Mouse (Mus musculus): Measurements from ENCODE around the gene Bmpr2. TPM values are rescaled to one million over a fixed set of nuclear protein-coding genes. Genes with fewer than 3 reads are reported as not detected.

Bmpr2 gene
- polyA plus RNA-seq, 1 experiment from 2014 or later = 0.87 TPM

- no peaks in the 10 kb centered on the region for H3K36me3 ChIP-seq (ENCODE audit: control insufficient read depth, insufficient read depth)
- peak within 1 kb of the TSS; percentile 93 for H3K4me3 ChIP-seq (ENCODE audit: low read depth, low read length)
- H3K27me3 ChIP-seq (ENCODE audit: control insufficient read depth, insufficient read depth, low read depth, low read length) = no peaks in the 10 kb centered on the region
- H3K9ac ChIP-seq (ENCODE audit: low read depth, low read length) = peak within 1 kb of the TSS; percentile 81
- ATAC-seq (ENCODE audit: low read depth) = peak; percentile 96
- peak within 1 kb of the TSS; percentile 86 for H3K27ac ChIP-seq (ENCODE audit: low read length)
- under 1% methylated on average over 69 of the region's 72 CpGs for WGBS (ENCODE audit: insufficient replicate concordance)
- H3K4me2 ChIP-seq (ENCODE audit: low read depth, low read length) = peak within 1 kb of the TSS; percentile 99
- no peaks in the 10 kb centered on the region for H3K9me3 ChIP-seq (replicated peaks; ENCODE audit: control insufficient read depth, low read length)
- H3K4me1 ChIP-seq (ENCODE audit: control insufficient read depth, low read depth, low read length) = peaks cover 23% of the 10 kb centered on the region
Observed at GRCm38 (mm10) chr1:59912413-59913157, 149.4 kb downstream of the Bmpr2 start, which contains the start of gene Fam117b. Gene Fam117b, plus strand, starts transcription at chr1:59913006.

DNA sequence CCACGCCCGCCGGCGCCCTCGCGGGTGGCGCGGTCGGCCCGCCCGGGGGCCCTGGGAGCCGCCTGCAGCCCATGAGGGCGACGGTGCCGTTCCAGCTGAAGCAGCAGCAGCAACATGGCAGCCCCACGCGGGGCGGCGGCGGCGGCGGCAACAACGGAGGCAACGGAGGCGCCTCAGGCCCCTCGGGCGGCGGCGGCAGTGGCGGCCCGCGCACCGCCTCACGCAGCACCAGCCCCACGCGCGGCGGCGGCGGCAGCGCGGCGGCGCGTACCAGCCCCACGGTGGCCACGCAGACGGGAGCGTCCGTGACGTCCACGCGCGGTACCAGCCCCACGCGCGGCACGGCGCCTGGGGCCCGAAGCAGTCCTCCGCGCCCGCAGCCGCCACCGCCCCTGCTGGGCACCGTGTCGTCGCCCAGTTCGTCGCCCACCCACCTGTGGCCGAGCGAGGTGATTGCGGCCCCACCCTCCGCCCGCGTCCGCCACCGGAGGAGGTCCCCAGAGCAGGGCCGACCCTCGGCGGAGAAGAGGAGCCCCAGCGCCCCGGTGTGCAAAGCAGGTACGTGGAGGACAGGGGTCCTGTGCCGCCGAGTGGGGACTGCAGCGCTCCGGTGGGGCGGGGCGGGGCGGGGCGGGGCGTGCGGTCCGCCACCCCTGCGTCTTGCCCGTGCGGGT lies 150.1 kb downstream of the Bmpr2 start:
- peak overlapping the region; percentile 86 for H3K27ac ChIP-seq (ENCODE audit: low read length)
- H3K4me1 ChIP-seq (ENCODE audit: control insufficient read depth, low read depth, low read length) = peaks cover 29% of the 10 kb centered on the region
- peak overlapping the region; percentile 81 for H3K9ac ChIP-seq (ENCODE audit: low read depth, low read length)
- WGBS (ENCODE audit: insufficient replicate concordance) = under 1% methylated on average over 66 of the region's 98 CpGs
- H3K27me3 ChIP-seq (ENCODE audit: control insufficient read depth, insufficient read depth, low read depth, low read length) = no peaks in the 10 kb centered on the region
- H3K4me2 ChIP-seq (ENCODE audit: low read depth, low read length) = peak overlapping the region; percentile 99
- ATAC-seq (ENCODE audit: low read depth) = peak; percentile 43
- no peaks in the 10 kb centered on the region for H3K36me3 ChIP-seq (ENCODE audit: control insufficient read depth, insufficient read depth)
- no peaks in the 10 kb centered on the region for H3K9me3 ChIP-seq (replicated peaks; ENCODE audit: control insufficient read depth, low read length)
- H3K4me3 ChIP-seq (ENCODE audit: low read depth, low read length) = peak overlapping the region; percentile 93

- ATAC-seq (ENCODE audit: low read depth) = no peak
- no peaks in the 10 kb centered on the region for H3K36me3 ChIP-seq (ENCODE audit: control insufficient read depth, insufficient read depth)
- H3K27me3 ChIP-seq (ENCODE audit: control insufficient read depth, insufficient read depth, low read depth, low read length) = no peaks in the 10 kb centered on the region
- 1% methylated on average over 12 of the region's 12 CpGs for WGBS (ENCODE audit: insufficient replicate concordance)
- no peaks in the 10 kb centered on the region for H3K9me3 ChIP-seq (replicated peaks; ENCODE audit: control insufficient read depth, low read length)
- peak overlapping the region; percentile 93 for H3K4me3 ChIP-seq (ENCODE audit: low read depth, low read length)
- H3K27ac ChIP-seq (ENCODE audit: low read length) = peak overlapping the region; percentile 86
- peak overlapping the region; percentile 99 for H3K4me2 ChIP-seq (ENCODE audit: low read depth, low read length)
- H3K9ac ChIP-seq (ENCODE audit: low read depth, low read length) = peak overlapping the region; percentile 81
- peaks cover 29% of the 10 kb centered on the region for H3K4me1 ChIP-seq (ENCODE audit: control insufficient read depth, low read depth, low read length)
Observed at GRCm38 (mm10) chr1:59913869-59914225, 150.6 kb downstream of the Bmpr2 start.

DNA sequence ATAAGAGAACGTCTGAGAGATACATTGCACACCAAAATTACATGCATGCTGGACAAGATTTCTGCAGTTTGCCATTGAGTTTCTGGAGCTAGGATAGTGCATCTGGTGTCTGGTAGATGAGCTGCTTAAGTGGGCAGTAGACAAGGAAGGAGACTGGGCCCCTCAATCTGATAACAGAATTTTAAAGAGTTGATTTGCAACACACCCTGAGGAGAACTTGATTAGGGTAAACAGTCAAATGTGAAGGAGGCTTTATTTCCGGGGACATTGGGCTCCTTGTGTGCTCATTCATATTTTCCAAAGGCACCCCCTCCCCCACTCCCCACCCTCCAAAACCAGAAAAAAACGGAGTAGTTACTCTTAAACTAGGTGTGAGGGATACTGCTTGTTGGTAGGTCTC lies 151.6 kb downstream of the Bmpr2 start:
- H3K4me2 ChIP-seq (ENCODE audit: low read depth, low read length) = peak overlapping the region; percentile 99
- H3K9me3 ChIP-seq (replicated peaks; ENCODE audit: control insufficient read depth, low read length) = no peaks in the 10 kb centered on the region
- no peak overlapping the region for H3K9ac ChIP-seq (ENCODE audit: low read depth, low read length)
- no peak for ATAC-seq (ENCODE audit: low read depth)
- H3K27me3 ChIP-seq (ENCODE audit: control insufficient read depth, insufficient read depth, low read depth, low read length) = no peaks in the 10 kb centered on the region
- WGBS (ENCODE audit: insufficient replicate concordance) = 14% methylated on average over 3 of the region's 3 CpGs
- no peak overlapping the region; the same call in 1 of the 2 replicates for H3K27ac ChIP-seq (ENCODE audit: low read length)
- H3K36me3 ChIP-seq (ENCODE audit: control insufficient read depth, insufficient read depth) = no peaks in the 10 kb centered on the region
- H3K4me3 ChIP-seq (ENCODE audit: low read depth, low read length) = no peak overlapping the region; the same call in 1 of the 2 replicates
- peaks cover 29% of the 10 kb centered on the region for H3K4me1 ChIP-seq (ENCODE audit: control insufficient read depth, low read depth, low read length)

DNA sequence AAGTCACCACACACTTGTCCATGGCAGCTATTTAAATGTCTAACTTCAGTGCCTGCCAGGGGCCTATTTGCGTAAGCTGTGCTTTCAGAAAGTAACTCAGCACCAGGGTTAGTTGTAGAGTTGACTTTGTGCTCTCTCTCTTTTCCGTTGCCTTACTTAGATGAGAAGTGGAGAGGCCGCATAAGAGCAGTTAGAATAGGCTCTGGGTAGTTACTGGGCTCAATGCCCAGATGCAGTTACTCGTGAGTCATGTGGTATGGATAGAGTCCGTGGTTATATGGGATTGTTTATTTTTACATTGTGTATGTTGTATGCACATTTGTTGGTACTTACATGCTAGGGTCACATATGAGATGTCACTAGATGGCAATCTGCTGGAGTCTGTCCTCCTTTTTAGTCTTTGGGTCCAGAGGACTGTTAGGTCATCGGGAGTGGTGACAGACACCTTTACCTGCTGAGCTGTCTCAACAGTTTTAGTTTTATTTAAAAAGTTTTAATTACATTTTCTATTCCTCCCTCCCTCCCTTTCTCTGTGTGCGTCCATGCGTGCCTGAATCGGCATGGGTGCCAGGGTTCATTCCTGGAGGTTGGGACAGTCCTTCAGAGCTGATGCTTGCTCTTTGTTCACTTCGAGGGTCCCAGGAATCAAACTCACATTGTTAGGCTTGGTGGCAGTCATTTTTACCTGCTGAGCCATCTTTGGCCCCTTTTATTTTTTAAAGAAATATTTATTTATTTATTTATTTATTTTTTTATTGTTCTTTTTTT lies 152.8 kb downstream of the Bmpr2 start:
- WGBS (ENCODE audit: insufficient replicate concordance) = 77% methylated on average over 10 of the region's 10 CpGs
- Histone ChIP-seq H3K4me1 (ENCODE audit: control insufficient read depth, low read depth, low read length) (peaks cover 29% of the 10 kb centered on the region), H3K27me3 (ENCODE audit: control insufficient read depth, insufficient read depth, low read depth, low read length) (no peaks in the 10 kb centered on the region), H3K9me3 (replicated peaks; ENCODE audit: control insufficient read depth, low read length) (no peaks in the 10 kb centered on the region), H3K4me2 (ENCODE audit: low read depth, low read length) (no peak overlapping the region), H3K36me3 (ENCODE audit: control insufficient read depth, insufficient read depth) (no peaks in the 10 kb centered on the region), H3K4me3 (ENCODE audit: low read depth, low read length) (no peak overlapping the region), H3K27ac (ENCODE audit: low read length) (no peak overlapping the region), H3K9ac (ENCODE audit: low read depth, low read length) (no peak overlapping the region)
- ATAC-seq (ENCODE audit: low read depth) = no peak

GRCm38 (mm10) chr1:59917401-59917800 lies 154.2 kb downstream of the Bmpr2 start:
- 40% methylated on average over 3 of the region's 3 CpGs for WGBS (ENCODE audit: insufficient replicate concordance)
- Histone ChIP-seq H3K4me1 (ENCODE audit: control insufficient read depth, low read depth, low read length) (peaks cover 29% of the 10 kb centered on the region), H3K9ac (ENCODE audit: low read depth, low read length) (no peak overlapping the region), H3K36me3 (ENCODE audit: control insufficient read depth, insufficient read depth) (no peaks in the 10 kb centered on the region), H3K27ac (ENCODE audit: low read length) (no peak overlapping the region), H3K4me3 (ENCODE audit: low read depth, low read length) (no peak overlapping the region), H3K27me3 (ENCODE audit: control insufficient read depth, insufficient read depth, low read depth, low read length) (no peaks in the 10 kb centered on the region), H3K4me2 (ENCODE audit: low read depth, low read length) (no peak overlapping the region), H3K9me3 (replicated peaks; ENCODE audit: control insufficient read depth, low read length) (no peaks in the 10 kb centered on the region)
- no peak for ATAC-seq (ENCODE audit: low read depth)

GRCm38 (mm10) chr1:59918075-59918474 lies 154.9 kb downstream of the Bmpr2 start:
- Histone ChIP-seq H3K9me3 (replicated peaks; ENCODE audit: control insufficient read depth, low read length) (no peaks in the 10 kb centered on the region), H3K4me3 (ENCODE audit: low read depth, low read length) (no peak overlapping the region), H3K27ac (ENCODE audit: low read length) (no peak overlapping the region), H3K27me3 (ENCODE audit: control insufficient read depth, insufficient read depth, low read depth, low read length) (no peaks in the 10 kb centered on the region), H3K4me2 (ENCODE audit: low read depth, low read length) (no peak overlapping the region), H3K36me3 (ENCODE audit: control insufficient read depth, insufficient read depth) (no peaks in the 10 kb centered on the region), H3K9ac (ENCODE audit: low read depth, low read length) (no peak overlapping the region), H3K4me1 (ENCODE audit: control insufficient read depth, low read depth, low read length) (peaks cover 29% of the 10 kb centered on the region)
- no peak for ATAC-seq (ENCODE audit: low read depth)

GRCm38 (mm10) chr1:59923201-59923600 lies 160.0 kb downstream of the Bmpr2 start:
- Histone ChIP-seq H3K27ac (ENCODE audit: low read length) (no peak overlapping the region), H3K27me3 (ENCODE audit: control insufficient read depth, insufficient read depth, low read depth, low read length) (no peaks in the 10 kb centered on the region), H3K4me3 (ENCODE audit: low read depth, low read length) (no peak overlapping the region), H3K36me3 (ENCODE audit: control insufficient read depth, insufficient read depth) (no peaks in the 10 kb centered on the region), H3K4me1 (ENCODE audit: control insufficient read depth, low read depth, low read length) (peaks cover 1% of the 10 kb centered on the region; the same call in 1 of the 2 replicates), H3K4me2 (ENCODE audit: low read depth, low read length) (no peak overlapping the region), H3K9ac (ENCODE audit: low read depth, low read length) (no peak overlapping the region), H3K9me3 (replicated peaks; ENCODE audit: control insufficient read depth, low read length) (no peaks in the 10 kb centered on the region)
- 26% methylated on average over 1 of the region's 1 CpGs for WGBS (ENCODE audit: insufficient replicate concordance)
- no peak for ATAC-seq (ENCODE audit: low read depth)

Data from liver, embryonic 16.5 days (tissue).